Mouse (Mus musculus): ENCODE results near the gene Sema3e.

Sema3e gene

GRCm38 (mm10) chr5:14206794-14207193 is 181.7 kb downstream of the Sema3e start:
- DNase-seq (ENCODE audit: low read depth, low spot score) = no peak

- DNase-seq (ENCODE audit: low read depth, low spot score) = no peak
Measured at GRCm38 (mm10) chr5:14209962-14210361, 184.9 kb downstream of the Sema3e start.

DNA sequence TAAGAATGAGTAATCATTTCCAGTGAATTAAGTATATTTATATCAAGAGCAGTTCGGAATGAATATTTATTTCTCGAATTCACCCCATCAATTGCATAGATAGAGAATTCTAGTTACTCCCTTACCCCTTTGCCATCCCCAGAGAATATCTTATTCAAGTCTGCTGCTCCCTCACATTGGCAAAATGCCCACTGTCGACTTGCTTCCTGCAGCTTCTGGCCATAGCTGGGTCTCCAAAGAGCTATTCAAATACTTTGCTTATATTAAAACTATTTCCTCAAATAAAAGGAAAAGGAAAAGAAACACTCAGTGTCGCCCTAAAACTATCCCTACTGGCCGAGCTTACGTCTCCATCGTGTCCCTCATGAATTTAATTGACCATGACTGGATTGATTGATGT is 191.1 kb downstream of the Sema3e start:
- DNase-seq (ENCODE audit: low read depth, low spot score) = no peak

- DNase-seq (ENCODE audit: low read depth, low spot score) = peak; percentile 43
Measured at GRCm38 (mm10) chr5:14218677-14219076, 193.6 kb downstream of the Sema3e start.

DNA sequence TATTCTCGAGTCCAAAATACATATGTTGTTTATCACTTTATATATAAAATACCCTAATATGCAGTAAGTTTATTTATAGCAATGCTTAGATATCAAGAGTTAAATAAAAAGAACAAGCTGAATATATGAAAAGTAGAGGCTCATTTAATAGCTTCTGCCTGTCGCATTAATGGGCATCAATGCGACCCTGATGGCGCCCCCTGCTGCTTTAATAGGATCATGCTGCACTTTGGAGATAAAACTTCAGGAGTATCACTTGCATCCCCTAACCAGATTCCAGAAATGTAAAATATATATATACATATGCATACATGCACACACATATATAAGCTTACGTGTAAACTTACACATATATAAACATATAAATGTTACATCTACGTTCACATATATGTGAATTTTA is 199.4 kb downstream of the Sema3e start:
- DNase-seq (ENCODE audit: low read depth, low spot score) = no peak

GRCm38 (mm10) chr5:14231027-14231426 is 206.0 kb downstream of the Sema3e start:
- no peak for DNase-seq (ENCODE audit: low read depth, low spot score)

DNA sequence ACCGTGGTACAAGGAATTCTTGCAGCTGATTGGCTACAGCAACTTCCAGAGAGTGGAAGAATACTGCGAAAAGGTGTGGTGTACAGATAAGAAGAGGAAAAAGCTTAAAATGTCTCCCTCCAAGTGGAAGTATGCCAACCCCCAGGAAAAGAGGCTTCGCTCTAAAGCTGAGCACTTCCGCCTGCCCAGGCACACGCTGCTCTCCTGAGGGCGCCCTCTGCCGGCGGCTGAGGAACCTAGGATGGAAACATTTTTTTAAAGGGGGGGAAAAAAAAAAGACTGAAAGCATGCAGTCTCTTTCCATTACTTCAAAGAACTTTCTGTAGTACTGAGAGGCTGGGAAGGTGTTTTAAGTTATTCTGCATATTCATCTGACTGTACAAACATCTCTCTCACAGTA is 227.5 kb downstream of the Sema3e start:
- DNase-seq (ENCODE audit: low read depth, low spot score) = peak; percentile 54

GRCm38 (mm10) chr5:14253328-14253727 is 228.3 kb downstream of the Sema3e start:
- DNase-seq (ENCODE audit: low read depth, low spot score) = peak; percentile 50

DNA sequence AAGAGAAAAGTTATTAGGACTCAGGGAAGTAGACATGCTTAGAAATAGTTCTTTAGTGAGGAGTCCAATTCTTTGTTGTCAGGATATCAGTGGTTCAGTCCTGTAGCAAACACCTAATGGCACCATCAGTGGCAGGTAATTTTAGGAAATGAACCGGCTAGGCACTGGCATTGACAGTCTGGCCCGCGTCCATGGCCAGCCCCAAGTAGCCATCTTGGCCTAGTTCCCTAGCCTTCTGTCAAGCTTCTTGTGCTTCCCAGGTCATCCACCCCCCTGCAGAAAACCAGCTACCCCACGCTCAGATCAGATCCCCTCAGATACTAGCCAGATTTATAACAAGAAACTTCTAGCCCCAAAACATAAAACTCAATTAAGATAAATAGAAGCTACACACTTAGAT is 235.1 kb downstream of the Sema3e start:
- DNase-seq (ENCODE audit: low read depth, low spot score) = no peak

DNA sequence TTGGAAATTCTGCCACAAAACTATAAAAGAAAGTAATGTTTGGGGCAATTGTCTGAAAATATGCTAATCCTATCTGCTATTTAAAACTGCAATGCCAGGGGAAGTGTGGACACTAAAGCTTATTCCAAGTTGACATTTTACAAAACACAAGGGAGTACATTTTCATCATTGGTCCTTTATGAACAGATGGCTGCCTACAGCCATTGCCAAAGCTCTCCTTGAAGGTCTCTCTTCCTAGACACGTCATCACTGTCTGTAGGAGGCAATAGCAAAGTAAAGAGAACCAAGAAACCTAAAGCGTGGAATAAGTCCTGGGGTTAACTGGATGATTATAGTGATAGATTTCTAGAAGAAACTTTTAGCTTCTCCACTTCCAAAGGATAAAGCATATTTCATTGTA is 242.3 kb downstream of the Sema3e start:
- DNase-seq (ENCODE audit: low read depth, low spot score) = no peak

Measured in A20 (cell line).